ENCODE assay signal across 21 mouse cellular contexts in genomic region chr2:158680357-158680889, GRCm38 (mm10). TPM values are rescaled to one million over a fixed set of nuclear protein-coding genes. Genes with fewer than 3 reads are reported as not detected.
A peak's percentile ranks its signal among the peaks of the same experiment; 100 is the strongest.
DNase-seq lines count a peak whose midpoint lies in the region; ATAC-seq and TF ChIP-seq lines count a peak whose summit lies in the region.
"Had no signal": no experiment of that assay in that cellular context is flagged by ENCODE, and none has a peak within 500 bp of the region (broad histone marks: within the 10 kb centered on the region; RNA-seq: fewer than 3 reads in every experiment).

No protein-coding gene starts in this region.

- no peak for TF ChIP-seq POLR2A in lung, adult 2 months (IDR thresholded peaks at IDR 0.05; ENCODE audit: borderline replicate concordance, extremely low read depth, low read depth, low read length)

- H3K36me3 ChIP-seq in forebrain, embryonic 10.5 days (replicated peaks): no peaks in the 10 kb centered on the region
- H3K36me3 ChIP-seq in forebrain, embryonic 13.5 days (ENCODE audit: poor library complexity, severe bottlenecking): no peaks in the 10 kb centered on the region
- H3K36me3 ChIP-seq in lung, embryonic 15.5 days: no peaks in the 10 kb centered on the region
- no peaks in the 10 kb centered on the region for H3K36me3 ChIP-seq in midbrain, embryonic 11.5 days (ENCODE audit: control insufficient read depth, insufficient read depth, low read length)
- H3K36me3 ChIP-seq in midbrain, embryonic 16.5 days (ENCODE audit: control insufficient read depth, insufficient read depth, low read length): no peaks in the 10 kb centered on the region
- H3K36me3 ChIP-seq: embryonic facial prominence, embryonic 13.5 days; heart, embryonic 10.5 days; hindbrain, embryonic 13.5 days had no signal

- H3K9me3 ChIP-seq in forebrain, embryonic 10.5 days: no peaks in the 10 kb centered on the region
- no peaks in the 10 kb centered on the region for H3K9me3 ChIP-seq in forebrain, embryonic 13.5 days (replicated peaks)
- H3K9me3 ChIP-seq in lung, embryonic 15.5 days: no peaks in the 10 kb centered on the region
- no peaks in the 10 kb centered on the region for H3K9me3 ChIP-seq in midbrain, embryonic 11.5 days (ENCODE audit: control insufficient read depth, low read length)
- no peaks in the 10 kb centered on the region for H3K9me3 ChIP-seq in midbrain, embryonic 16.5 days (replicated peaks; ENCODE audit: control insufficient read depth, low read length, poor library complexity, severe bottlenecking)
- H3K9me3 ChIP-seq: embryonic facial prominence, embryonic 13.5 days; heart, embryonic 10.5 days; hindbrain, embryonic 13.5 days had no signal

- 62% methylated on average over 10 of the region's 10 CpGs for WGBS in forebrain, embryonic 10.5 days
- 51% methylated on average over 10 of the region's 10 CpGs for WGBS in forebrain, embryonic 13.5 days
- 42% methylated on average over 10 of the region's 10 CpGs for WGBS in lung, embryonic 15.5 days
- WGBS in lung, adult 2 months: 58% methylated on average over 10 of the region's 10 CpGs
- 58% methylated on average over 10 of the region's 10 CpGs for WGBS in midbrain, embryonic 11.5 days
- WGBS in midbrain, embryonic 16.5 days: 50% methylated on average over 10 of the region's 10 CpGs

- no peak for TF ChIP-seq CTCF in lung, adult 2 months (IDR thresholded peaks at IDR 0.05; ENCODE audit: insufficient read depth, low read length)

- H3K4me1 ChIP-seq in forebrain, embryonic 10.5 days: peaks cover 46% of the 10 kb centered on the region
- H3K4me1 ChIP-seq in forebrain, embryonic 13.5 days: peaks cover 40% of the 10 kb centered on the region
- H3K4me1 ChIP-seq in lung, embryonic 15.5 days: peaks cover 31% of the 10 kb centered on the region
- H3K4me1 ChIP-seq in lung, adult 2 months (ENCODE audit: control insufficient read depth, insufficient read depth, low read length): peaks cover 15% of the 10 kb centered on the region
- peaks cover 10% of the 10 kb centered on the region for H3K4me1 ChIP-seq in midbrain, embryonic 11.5 days (ENCODE audit: control insufficient read depth, insufficient read depth, low read length)
- peaks cover 29% of the 10 kb centered on the region for H3K4me1 ChIP-seq in midbrain, embryonic 16.5 days (ENCODE audit: control insufficient read depth, insufficient read depth, low read length)

- no peak overlapping the region for H3K4me2 ChIP-seq in forebrain, embryonic 13.5 days
- no peak overlapping the region for H3K4me2 ChIP-seq in lung, embryonic 15.5 days
- no peak overlapping the region for H3K4me2 ChIP-seq in midbrain, embryonic 11.5 days
- no peak overlapping the region for H3K4me2 ChIP-seq in midbrain, embryonic 16.5 days (ENCODE audit: low read length)
- H3K4me2 ChIP-seq: embryonic facial prominence, embryonic 13.5 days; hindbrain, embryonic 13.5 days had no signal

- no peaks in the 10 kb centered on the region for H3K27me3 ChIP-seq in forebrain, embryonic 10.5 days (ENCODE audit: poor library complexity, severe bottlenecking)
- no peaks in the 10 kb centered on the region for H3K27me3 ChIP-seq in forebrain, embryonic 13.5 days
- H3K27me3 ChIP-seq in lung, embryonic 15.5 days: no peaks in the 10 kb centered on the region
- H3K27me3 ChIP-seq in midbrain, embryonic 11.5 days (ENCODE audit: control insufficient read depth, insufficient read depth, low read length): no peaks in the 10 kb centered on the region
- H3K27me3 ChIP-seq in midbrain, embryonic 16.5 days (ENCODE audit: control insufficient read depth, insufficient read depth, low read depth, low read length): no peaks in the 10 kb centered on the region
- H3K27me3 ChIP-seq: embryonic facial prominence, embryonic 13.5 days; hindbrain, embryonic 13.5 days; Patski had no signal

- no peak overlapping the region for H3K9ac ChIP-seq in forebrain, embryonic 13.5 days
- H3K9ac ChIP-seq in lung, embryonic 15.5 days: no peak overlapping the region
- H3K9ac ChIP-seq in midbrain, embryonic 11.5 days (ENCODE audit: low read length): peak overlapping the region; percentile 2; the same call in 1 of the 2 replicates
- no peak overlapping the region for H3K9ac ChIP-seq in midbrain, embryonic 16.5 days (ENCODE audit: low read depth, low read length)
- H3K9ac ChIP-seq: embryonic facial prominence, embryonic 13.5 days; hindbrain, embryonic 13.5 days had no signal

- no peak overlapping the region for H3K4me3 ChIP-seq in forebrain, embryonic 10.5 days
- no peak overlapping the region for H3K4me3 ChIP-seq in forebrain, embryonic 13.5 days
- H3K4me3 ChIP-seq in lung, embryonic 15.5 days: no peak overlapping the region
- H3K4me3 ChIP-seq in lung, adult 2 months (replicated peaks; ENCODE audit: extremely low read depth, low read depth, low read length): no peak overlapping the region
- no peak overlapping the region for H3K4me3 ChIP-seq in midbrain, embryonic 11.5 days (ENCODE audit: low read depth, low read length)
- no peak overlapping the region for H3K4me3 ChIP-seq in midbrain, embryonic 16.5 days (ENCODE audit: low read depth, low read length)
- H3K4me3 ChIP-seq: embryonic facial prominence, embryonic 13.5 days; heart, embryonic 10.5 days; hindbrain, embryonic 13.5 days had no signal

- no peak for DNase-seq in forebrain, embryonic 10.5 days (ENCODE audit: extremely low spot score, low spot score)
- DNase-seq in lung, adult 2 months: no peak
- peak; percentile 85 for DNase-seq in midbrain, embryonic 11.5 days (ENCODE audit: low spot score, missing footprints)
- peak; percentile 10 for DNase-seq in naive thymus-derived CD4-positive, alpha-beta T cell, adult 2 months (ENCODE audit: low read depth)
- no peak for DNase-seq in cerebellum, adult 9-10 months
- DNase-seq: adrenal gland, postnatal 14 days; cerebellum, adult 2 months; cerebellum, postnatal 14 days; gastrocnemius, postnatal 10 days; heart, adult 18-20 months; heart, postnatal 10 days; heart, postnatal 4 days had no signal

- 0 out of 2 replicates have a peak overlapping the region, but pooled peaks have one; percentile 51 for H3K27ac ChIP-seq in forebrain, embryonic 10.5 days
- no peak overlapping the region for H3K27ac ChIP-seq in forebrain, embryonic 13.5 days
- peak overlapping the region; percentile 76 for H3K27ac ChIP-seq in lung, embryonic 15.5 days
- H3K27ac ChIP-seq in midbrain, embryonic 11.5 days (ENCODE audit: low read depth, low read length): no peak overlapping the region
- H3K27ac ChIP-seq in midbrain, embryonic 16.5 days (ENCODE audit: low read length): no peak overlapping the region
- H3K27ac ChIP-seq: embryonic facial prominence, embryonic 13.5 days; heart, embryonic 10.5 days; hindbrain, embryonic 13.5 days had no signal

- no peak for ATAC-seq in forebrain, embryonic 13.5 days
- no peak for ATAC-seq in lung, embryonic 15.5 days (ENCODE audit: borderline replicate concordance, extremely low read depth, low FRiP score, low TSS enrichment)
- ATAC-seq in midbrain, embryonic 11.5 days (ENCODE audit: low FRiP score): no peak; the same call in 1 of the 2 replicates
- no peak for ATAC-seq in midbrain, embryonic 16.5 days
- ATAC-seq: activated CD4-positive, CD25-positive, alpha-beta regulatory T cell, adult 4 months; forebrain, embryonic 14.5 days; Patski had no signal

RNA-seq across cellular contexts. Expression of gene Ppp1r16b, which starts 15.2 kb away (rescaled TPM):
- polyA plus RNA-seq in forebrain, embryonic 10.5 days (2016; fragmentation: Nextera tagmentation; extraction: Ambion mirVana): 2.2 and 2.3 TPM in 2 replicates
- polyA plus RNA-seq in forebrain, embryonic 13.5 days (2015; fragmentation: Nextera tagmentation; extraction: Ambion mirVana): 7.8 and 8.4 TPM in 2 replicates
- polyA plus RNA-seq in lung, embryonic 15.5 days (2015; fragmentation: Nextera tagmentation; extraction: Ambion mirVana): 16.7 and 20.2 TPM in 2 replicates
- polyA plus RNA-seq in lung, adult 2 months (2012; rRNA removed): 31.6 and 43.5 TPM in 2 replicates
- 3.2 and 3.3 TPM in 2 replicates for polyA plus RNA-seq in midbrain, embryonic 11.5 days (2014; fragmentation: Nextera tagmentation; extraction: Ambion mirVana)
- 22.0 and 27.7 TPM in 2 replicates for polyA plus RNA-seq in midbrain, embryonic 16.5 days (2015; fragmentation: Nextera tagmentation; extraction: Ambion mirVana)

RNA-seq across cellular contexts. Expression of gene Actr5, which starts 55.7 kb away (rescaled TPM):
- polyA plus RNA-seq in forebrain, embryonic 10.5 days (2016; fragmentation: Nextera tagmentation; extraction: Ambion mirVana): 14.1 and 17.0 TPM in 2 replicates
- 11.5 and 14.1 TPM in 2 replicates for polyA plus RNA-seq in forebrain, embryonic 13.5 days (2015; fragmentation: Nextera tagmentation; extraction: Ambion mirVana)
- polyA plus RNA-seq in lung, embryonic 15.5 days (2015; fragmentation: Nextera tagmentation; extraction: Ambion mirVana): 10.1 and 11.1 TPM in 2 replicates
- polyA plus RNA-seq in lung, adult 2 months (2012; rRNA removed): 8.1 and 9.0 TPM in 2 replicates
- 15.3 and 16.0 TPM in 2 replicates for polyA plus RNA-seq in midbrain, embryonic 11.5 days (2014; fragmentation: Nextera tagmentation; extraction: Ambion mirVana)
- 8.9 and 9.5 TPM in 2 replicates for polyA plus RNA-seq in midbrain, embryonic 16.5 days (2015; fragmentation: Nextera tagmentation; extraction: Ambion mirVana)

Comparison
In these comparisons a context has a peak if more than half of its experiments do, and no peak if none do; other contexts are left out.
1. H3K27ac ChIP-seq: peak in forebrain, embryonic 10.5 days (single experiment) and lung, embryonic 15.5 days (single experiment); none in forebrain, embryonic 13.5 days (single experiment), midbrain, embryonic 11.5 days (single experiment) and midbrain, embryonic 16.5 days (single experiment).
2. DNase-seq: peak in midbrain, embryonic 11.5 days (single experiment) and naive thymus-derived CD4-positive, alpha-beta T cell, adult 2 months (single experiment); none in forebrain, embryonic 10.5 days (single experiment), lung, adult 2 months (single experiment) and cerebellum, adult 9-10 months (single experiment).